Mouse (Mus musculus): ENCODE measurements around the gene Tubb2b. TPM values are rescaled to one million over a fixed set of nuclear protein-coding genes. Genes with fewer than 3 reads are reported as not detected.

Gene Tubb2b
- 21.6 and 23.6 TPM in 2 replicates for polyA plus RNA-seq (2015; fragmentation: Nextera tagmentation; extraction: Ambion mirVana)

GRCm38 (mm10) chr13:34130226-34130731 is at the start of gene Tubb2b:
Gene Tubb2b (minus strand): TSS chr13:34130466.

GRCm38 (mm10) chr13:34162491-34163303 is 32.4 kb upstream of the Tubb2b start, which contains the start of gene Psmg4:
Gene Psmg4 (plus strand): TSS chr13:34162964.

GRCm38 (mm10) chr13:34077492-34078271 is 52.6 kb downstream of the Tubb2b start, which contains the start of gene Tubb2a:
Gene Tubb2a (minus strand): TSS chr13:34078007.

Other genes starting within 250 kb of the Tubb2b start
- gene Serpinb6c, start 224.8 kb downstream of the Tubb2b start, polyA plus RNA-seq (2015; fragmentation: Nextera tagmentation; extraction: Ambion mirVana) = 0.28 and 0.45 TPM in 2 replicates
- gene Nqo2, start 165.8 kb downstream of the Tubb2b start, polyA plus RNA-seq (2015; fragmentation: Nextera tagmentation; extraction: Ambion mirVana) = 17.5 and 17.9 TPM in 2 replicates
- gene Ripk1, start 128.1 kb downstream of the Tubb2b start, polyA plus RNA-seq (2015; fragmentation: Nextera tagmentation; extraction: Ambion mirVana) = 6.3 and 8.0 TPM in 2 replicates
- 63.8 and 73.4 TPM in 2 replicates for gene Serpinb6a, start 127.7 kb downstream of the Tubb2b start, polyA plus RNA-seq (2015; fragmentation: Nextera tagmentation; extraction: Ambion mirVana)
- gene Bphl, start 92.9 kb downstream of the Tubb2b start, polyA plus RNA-seq (2015; fragmentation: Nextera tagmentation; extraction: Ambion mirVana) = 45.2 and 46.5 TPM in 2 replicates
- gene Tubb2a, start 52.5 kb downstream of the Tubb2b start, polyA plus RNA-seq (2015; fragmentation: Nextera tagmentation; extraction: Ambion mirVana) = 83.9 and 116 TPM in 2 replicates
- 61.6 and 61.9 TPM in 2 replicates for gene Psmg4, start 32.5 kb upstream of the Tubb2b start, polyA plus RNA-seq (2015; fragmentation: Nextera tagmentation; extraction: Ambion mirVana)
- 0.58 and 1.1 TPM in 2 replicates for gene Slc22a23, start 214.7 kb upstream of the Tubb2b start, polyA plus RNA-seq (2015; fragmentation: Nextera tagmentation; extraction: Ambion mirVana)